Mouse (Mus musculus): ENCODE data around the gene Mef2c.

GRCm38 (mm10) chr13:83525716-83526005 is 21.8 kb downstream of the Mef2c start:
- TF ChIP-seq POLR2A (IDR thresholded peaks at IDR 0.05; ENCODE audit: borderline replicate concordance, extremely low read depth, insufficient read depth, insufficient read length, poor library complexity, severe bottlenecking) (no peak), CTCF (IDR thresholded peaks at IDR 0.05; ENCODE audit: borderline replicate concordance, extremely low read depth, insufficient read depth, insufficient read length) (no peak)
